Mouse (Mus musculus) brain, embryonic 14.5 days (tissue): ENCODE measurements around the gene Dgki.

Experiments used
- CTCF ChIP-seq: fragments of 200-500 bp; IDR thresholded peaks from 2 replicates; pipeline ENCODE4 v1.5.1; 2012; ENCODE audit warnings: inconsistent platforms, mild to moderate bottlenecking, moderate library complexity, borderline replicate concordance; ENCODE audit not compliant: insufficient read depth, insufficient read length; ENCODE audit errors: extremely low read depth
- POLR2A ChIP-seq: fragments of 200-500 bp; IDR thresholded peaks from 2 replicates; pipeline ENCODE4 v1.6.1; 2012; ENCODE audit warnings: mild to moderate bottlenecking, inconsistent platforms, borderline replicate concordance; ENCODE audit not compliant: poor library complexity, insufficient read depth, insufficient read length, severe bottlenecking; ENCODE audit errors: extremely low read depth

- TF ChIP-seq POLR2A (no peak), CTCF (no peak)
Measured at GRCm38 (mm10) chr6:36972494-36972893, 327.5 kb downstream of the Dgki start.
